Mouse (Mus musculus) cerebellum, adult 9-11 months (tissue): ENCODE data around the gene Sstr3.

ENCODE experiments used
- DNase-seq: peaks from one replicate; pipeline ENCODE4 v3.0.0; 2022

Sstr3 gene

GRCm38 (mm10) chr15:78530671-78531450, 13.6 kb downstream of the Sstr3 start, which contains the start of gene C1qtnf6:
TSS of gene C1qtnf6 (minus strand) at chr15:78531416.
- DNase-seq: peak; percentile 75

DNA sequence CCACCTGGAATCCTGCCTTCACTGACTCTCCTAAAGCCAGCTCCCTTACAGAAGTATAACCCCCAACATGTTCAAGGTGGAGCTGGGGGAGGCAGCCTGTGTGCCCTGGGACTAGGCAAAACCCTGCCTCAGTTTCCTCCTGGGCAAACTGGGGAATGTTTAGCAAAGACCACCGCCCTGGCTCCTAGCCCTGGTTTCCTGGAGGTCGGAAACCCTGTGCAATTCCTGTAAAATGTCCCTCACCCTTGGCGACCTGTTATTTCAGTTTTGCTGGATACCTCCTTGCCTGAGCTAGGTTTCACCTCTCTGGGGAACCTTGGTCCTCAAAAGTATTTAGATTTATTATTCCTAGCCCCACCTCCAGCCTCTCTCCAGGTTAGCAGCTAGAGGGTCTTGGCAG, 14.3 kb downstream of the Sstr3 start:
- peak; percentile 53 for DNase-seq

GRCm38 (mm10) chr15:78529428-78529990, 15.0 kb downstream of the Sstr3 start:
- peak; percentile 74 for DNase-seq

DNA sequence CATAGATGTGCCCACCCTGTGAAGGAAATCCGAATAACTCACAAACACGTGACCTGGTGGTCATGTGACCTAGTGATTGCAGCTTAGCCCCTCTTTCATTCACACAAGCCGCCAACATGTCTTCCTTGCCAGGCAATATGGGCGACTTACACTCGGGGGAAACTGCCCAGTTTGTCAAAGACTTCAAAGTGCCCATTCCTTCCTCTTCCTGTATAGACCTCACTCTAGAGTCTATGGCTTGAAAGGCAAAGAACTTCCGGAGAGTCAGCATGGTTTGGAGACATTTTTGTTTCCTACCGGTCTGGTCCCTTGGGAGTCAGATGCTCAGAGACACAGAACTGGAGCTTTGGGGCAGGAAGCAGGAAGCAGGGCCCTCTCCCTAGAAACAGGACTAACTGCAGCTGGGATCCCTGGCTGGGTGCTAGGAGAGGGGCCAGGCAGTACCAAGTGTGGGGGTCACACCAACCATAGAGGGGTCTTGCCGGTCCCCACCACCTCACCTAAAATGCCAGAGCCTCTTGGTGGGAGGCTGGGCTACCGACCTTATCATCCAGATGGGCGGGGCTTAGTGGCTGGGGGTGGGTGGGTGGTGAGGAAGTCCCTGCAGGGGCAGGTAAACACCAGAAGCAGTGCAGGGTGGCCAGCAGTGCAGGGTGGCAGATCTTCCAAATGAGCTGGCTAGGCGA, 15.6 kb downstream of the Sstr3 start:
- DNase-seq: no peak

- no peak for DNase-seq
Measured at GRCm38 (mm10) chr15:78527973-78528372, 16.5 kb downstream of the Sstr3 start.

GRCm38 (mm10) chr15:78524163-78524562, 20.3 kb downstream of the Sstr3 start:
- no peak for DNase-seq

GRCm38 (mm10) chr15:78521892-78522291, 22.6 kb downstream of the Sstr3 start:
- no peak for DNase-seq

- DNase-seq: no peak
Measured at GRCm38 (mm10) chr15:78521331-78521730, 23.2 kb downstream of the Sstr3 start.

- no peak for DNase-seq
Measured at GRCm38 (mm10) chr15:78520112-78520715, 24.3 kb downstream of the Sstr3 start.

- DNase-seq: no peak
Measured at GRCm38 (mm10) chr15:78518221-78518620, 26.3 kb downstream of the Sstr3 start.

DNA sequence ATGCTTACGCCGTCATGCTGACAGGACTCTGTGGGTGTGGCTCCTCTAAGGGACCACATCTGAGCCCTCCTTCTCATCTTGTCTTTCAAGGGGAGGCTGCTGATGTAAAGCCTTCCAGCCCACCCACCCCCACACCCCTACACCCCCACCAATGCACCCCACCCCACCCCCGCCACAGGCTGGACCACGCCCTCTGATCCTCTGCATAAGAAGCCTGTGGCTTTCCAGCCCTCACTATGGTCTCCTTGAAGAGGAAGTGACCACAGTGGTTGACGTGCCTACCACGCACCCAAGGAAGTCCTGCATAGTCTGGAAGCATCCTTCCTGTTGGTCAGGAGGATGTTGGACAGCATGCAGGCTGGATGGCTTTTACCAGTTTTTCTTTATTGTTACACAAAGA, 28.7 kb downstream of the Sstr3 start:
- DNase-seq: no peak

DNA sequence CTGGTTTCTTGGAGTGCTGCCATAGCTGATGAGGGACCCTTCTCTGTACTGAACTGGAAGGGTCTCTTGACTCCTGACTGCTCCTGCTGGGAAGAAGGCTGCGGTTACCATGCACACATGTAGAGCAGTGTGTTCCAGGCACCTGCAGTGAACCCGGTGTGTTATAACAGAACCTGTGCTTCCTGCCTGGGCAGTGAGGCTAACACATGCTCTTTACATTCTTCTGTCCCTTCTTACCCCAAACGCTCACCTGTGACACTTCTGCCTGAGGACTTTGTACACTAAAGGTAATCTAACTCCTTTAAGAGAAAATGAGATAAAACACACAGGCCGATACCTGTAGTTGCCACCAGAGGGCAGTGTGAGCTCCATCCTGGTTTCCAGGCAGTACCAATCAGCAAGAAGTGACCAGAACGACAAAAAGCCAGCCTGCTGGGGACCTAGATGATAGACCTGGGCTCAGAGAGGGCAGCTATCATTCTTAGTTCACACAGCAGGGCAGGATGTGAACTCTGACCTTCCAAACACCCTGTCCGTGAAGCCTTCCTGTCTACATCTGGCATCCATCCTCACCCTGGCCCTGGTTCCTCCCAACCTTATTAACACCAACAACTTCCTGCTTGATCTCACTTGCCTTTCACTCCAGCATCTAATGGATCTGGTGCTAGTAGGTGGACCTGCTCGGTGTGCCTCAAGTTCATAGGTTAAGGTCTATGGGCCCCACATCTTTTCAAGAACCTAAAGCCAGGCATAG, 29.9 kb downstream of the Sstr3 start:
- DNase-seq: peak; percentile 76

- DNase-seq: no peak
Measured at GRCm38 (mm10) chr15:78513019-78513418, 31.5 kb downstream of the Sstr3 start.

- no peak for DNase-seq
Measured at GRCm38 (mm10) chr15:78511951-78512350, 32.5 kb downstream of the Sstr3 start.

DNA sequence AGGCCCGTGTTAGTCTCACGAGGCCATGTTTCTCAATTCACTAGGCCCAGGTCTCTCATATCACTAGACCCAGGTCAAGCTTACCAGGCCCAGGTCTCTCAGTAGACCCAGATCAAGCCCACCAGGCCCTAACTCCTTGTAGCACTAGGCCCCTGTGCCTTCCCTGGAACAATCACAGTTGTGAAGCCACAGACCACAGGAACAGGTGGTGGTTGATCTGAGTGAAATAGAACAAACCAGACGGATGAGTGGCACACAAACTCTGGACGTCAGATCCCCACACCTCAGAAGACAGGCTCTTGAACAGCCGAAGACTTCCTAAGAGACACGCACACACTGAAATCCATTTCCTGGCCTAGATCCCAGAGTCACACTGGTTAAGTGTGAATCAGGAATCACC, 33.7 kb downstream of the Sstr3 start:
- no peak for DNase-seq

DNA sequence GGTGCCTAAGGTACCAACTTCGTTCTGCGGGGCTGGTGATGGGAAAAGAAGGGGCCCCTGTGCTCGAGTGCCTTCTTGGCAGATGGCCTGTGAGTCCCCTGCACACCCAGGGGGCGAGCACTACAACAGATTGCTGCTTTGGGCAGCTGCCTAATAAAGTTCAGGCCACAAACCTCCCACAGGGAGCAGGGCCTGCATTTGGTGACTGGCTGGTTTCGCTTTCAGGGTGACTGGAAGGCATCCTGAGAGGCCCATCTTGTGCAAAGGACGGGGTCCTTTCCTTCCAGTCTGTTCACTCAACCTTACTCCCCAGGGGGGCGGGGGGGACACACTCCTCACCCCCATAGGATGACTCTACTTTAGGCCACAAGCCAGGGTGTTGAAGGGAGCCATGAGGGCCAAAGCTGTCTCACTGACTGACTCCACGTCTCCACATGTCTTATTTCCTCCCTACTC, 34.3 kb downstream of the Sstr3 start:
- DNase-seq: no peak

DNA sequence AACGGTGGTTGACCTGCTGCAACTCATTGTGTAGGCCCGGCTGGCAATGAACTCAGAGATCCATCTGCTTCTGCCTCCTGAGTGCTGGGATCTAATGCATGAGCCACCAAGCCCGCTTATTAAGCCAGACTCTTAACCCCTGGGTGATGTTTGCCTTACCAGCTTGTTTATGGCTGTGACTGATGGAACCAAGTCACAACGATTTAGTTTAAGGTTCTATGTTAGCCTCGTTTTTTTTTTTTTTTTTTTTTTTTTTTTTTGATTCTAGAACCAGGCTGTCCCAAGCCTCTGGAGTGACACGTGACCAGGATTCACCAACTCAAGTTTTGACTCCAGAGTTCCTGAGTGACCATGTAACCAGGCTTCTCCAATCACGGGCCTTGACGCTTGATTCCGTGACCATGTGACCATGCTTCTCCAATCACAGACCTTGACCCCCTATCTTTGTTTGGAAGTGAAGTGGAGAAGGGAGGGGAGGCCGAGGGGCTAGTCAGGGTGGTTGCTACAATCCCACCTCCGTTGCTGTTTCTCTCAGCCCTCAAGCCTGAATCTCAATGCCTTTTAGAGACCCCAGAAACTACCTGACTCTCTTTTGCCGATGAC, 35.1 kb downstream of the Sstr3 start:
- no peak for DNase-seq

- DNase-seq: no peak
Measured at GRCm38 (mm10) chr15:78508443-78508842, 36.0 kb downstream of the Sstr3 start.

DNA sequence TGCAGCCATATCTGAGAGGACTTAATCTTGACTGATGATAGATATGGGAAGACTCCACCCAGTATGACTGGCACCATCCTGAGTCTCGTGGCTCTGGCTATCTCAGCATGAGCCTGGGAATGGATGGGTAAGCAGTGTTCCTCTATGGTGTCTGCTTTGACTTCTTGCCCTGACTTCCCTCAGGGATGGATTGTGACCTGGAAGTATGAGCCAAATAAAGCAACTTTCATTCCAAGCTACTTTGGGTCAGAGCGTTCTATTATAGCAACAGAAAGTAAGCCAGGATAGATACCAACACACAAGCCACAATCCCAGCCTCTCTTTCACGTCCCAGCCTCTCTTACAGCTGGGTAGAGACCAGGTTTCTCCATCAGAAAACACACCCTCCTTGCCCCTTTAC, 38.9 kb downstream of the Sstr3 start:
- no peak for DNase-seq

- no peak for DNase-seq
Measured at GRCm38 (mm10) chr15:78504816-78505215, 39.7 kb downstream of the Sstr3 start.

DNA sequence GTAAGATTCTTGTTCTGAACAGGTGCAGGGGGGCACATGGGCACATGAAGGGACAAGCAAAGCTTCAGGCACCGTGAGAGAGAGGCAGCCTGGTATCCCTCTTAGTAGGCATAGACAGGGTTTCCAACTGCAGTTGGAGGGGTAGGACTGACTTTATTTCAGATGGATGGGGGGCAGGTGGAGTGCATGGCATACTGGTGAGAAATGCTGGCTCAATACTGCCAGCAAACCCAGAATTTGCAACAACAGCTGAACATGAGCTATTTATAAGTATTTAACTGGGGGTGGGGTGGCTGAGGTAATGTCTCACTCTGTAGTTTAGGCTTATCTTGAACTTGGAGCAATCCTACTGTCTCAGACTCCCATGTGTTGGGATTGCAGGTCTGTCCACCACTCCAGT, 40.5 kb downstream of the Sstr3 start:
- no peak for DNase-seq

DNA sequence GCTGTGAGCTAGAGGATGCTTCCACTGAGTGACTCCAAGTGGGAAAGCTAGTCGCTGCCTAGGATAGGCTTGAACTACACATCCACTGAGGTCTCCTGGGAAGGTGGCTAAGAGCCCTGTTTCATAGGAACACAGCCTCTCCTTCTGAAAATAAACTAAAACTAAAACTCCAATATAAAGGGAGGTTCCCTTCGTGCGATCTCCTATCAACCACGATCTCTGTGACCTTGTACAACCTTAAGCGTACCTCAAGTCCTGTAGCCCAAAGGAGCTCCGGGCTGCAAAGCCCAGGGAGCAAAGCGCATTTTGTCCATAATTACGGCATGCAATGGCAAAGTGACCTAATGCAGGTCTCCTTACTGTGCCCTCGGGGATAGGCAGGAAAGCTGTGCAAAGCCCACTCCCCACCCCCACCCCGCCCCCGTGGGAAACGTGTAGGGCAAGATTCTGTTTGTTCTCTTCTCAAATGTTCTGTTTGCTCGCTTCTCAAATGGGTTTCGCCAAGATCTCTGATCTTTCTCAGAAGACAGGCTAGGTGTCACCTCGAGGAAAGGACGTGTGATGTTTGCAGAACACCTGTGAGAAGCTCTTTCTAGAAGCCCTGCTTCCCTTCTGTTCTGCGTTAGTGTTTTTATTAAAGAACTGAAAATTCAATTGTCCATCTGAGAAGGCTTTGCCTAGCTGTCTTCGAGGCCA, 41.9 kb downstream of the Sstr3 start:
- no peak for DNase-seq
